Mouse (Mus musculus) effector memory CD4-positive, alpha-beta T cell, adult 5 months (primary cell): ENCODE data around the gene Sim2. TPM values are rescaled to one million over a fixed set of nuclear protein-coding genes. Genes with fewer than 3 reads are reported as not detected.

Experiments
- polyA plus RNA-seq: library from polyadenylated mRNA; unstranded; fragments of 100-300 nt; shearing (Covaris generic); gene quantifications from one replicate; pipeline ENCODE4 v1.2.1, GENCODE M21; 2017

Gene Sim2
- not detected for polyA plus RNA-seq

GRCm38 (mm10) chr16:94084711-94085602 is at the start of gene Sim2:
Gene Sim2 (plus strand): TSS chr16:94084931.

Other genes with a start within 250 kb of the Sim2 start
- gene Chaf1b, start 201.0 kb upstream of the Sim2 start, polyA plus RNA-seq, result 10.3 TPM
- not detected for gene Cldn14, start 76.1 kb upstream of the Sim2 start, polyA plus RNA-seq
- 19.7 TPM for gene Hlcs, start 228.6 kb downstream of the Sim2 start, polyA plus RNA-seq
- not detected for gene Ripply3, start 243.5 kb downstream of the Sim2 start, polyA plus RNA-seq